Mouse (Mus musculus) brown adipose tissue, adult 24 weeks (tissue): ENCODE data around the gene Mobp. TPM values are rescaled to one million over a fixed set of nuclear protein-coding genes. Genes with fewer than 3 reads are reported as not detected.

ENCODE experiments used
- H3K27ac ChIP-seq: fragments of 200-500 bp; replicated peaks from 2 replicates; pipeline ENCODE4 v1.5.1; 2012; ENCODE audit warnings: low read depth, mild to moderate bottlenecking, low read length
- H3K4me1 ChIP-seq: fragments of 200-500 bp; 2 replicates; pipeline ENCODE4 v1.6.1; 2012; ENCODE audit warnings: low read length, mixed read lengths; ENCODE audit not compliant: control insufficient read depth, insufficient read depth, insufficient read length
- H3K4me3 ChIP-seq: fragments of 200-500 bp; 2 replicates; pipeline ENCODE4 v1.5.1; 2012; ENCODE audit warnings: low read depth, mild to moderate bottlenecking, low read length, moderate library complexity; ENCODE audit not compliant: insufficient read depth
- polyA plus RNA-seq: library from polyadenylated mRNA; stranded (reverse); fragments of >200 nt; gene quantifications from 2 replicates; pipeline ENCODE4 v1.2.4, GENCODE M21; 2012; ENCODE audit not compliant: missing spikeins, insufficient read depth, insufficient read length

Gene Mobp
- polyA plus RNA-seq, 1 experiment = not detected

- Histone ChIP-seq H3K4me1 (no peaks in the 10 kb centered on the region), H3K4me3 (peak within 1 kb of the TSS; percentile 89), H3K27ac (peak within 1 kb of the TSS; percentile 81)
Measured at GRCm38 (mm10) chr9:120127538-120128251, 21.8 kb upstream of the Mobp start, which contains the start of gene Rpsa. TSS of gene Rpsa (plus strand) at chr9:120127689.

DNA sequence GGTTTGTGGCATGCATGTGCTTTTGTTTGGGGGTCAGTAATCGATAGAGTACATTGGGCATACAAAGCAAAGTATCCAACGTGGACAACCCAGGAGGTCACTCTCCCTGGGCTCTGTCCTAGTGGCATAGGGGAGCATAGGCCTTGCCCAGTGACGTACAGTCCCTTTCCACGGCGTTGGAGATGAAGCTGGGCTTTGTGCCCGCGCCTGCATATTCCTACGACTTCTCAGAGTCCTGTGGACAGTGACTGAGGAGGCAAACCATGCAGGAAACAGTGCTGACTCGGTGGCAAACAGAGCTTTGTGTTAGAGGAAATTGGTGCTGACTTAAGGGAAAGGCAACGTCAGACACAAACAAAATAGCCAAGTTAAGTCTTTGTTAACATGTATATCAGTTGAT, 20.2 kb upstream of the Mobp start:
- Histone ChIP-seq H3K27ac (no peak overlapping the region), H3K4me1 (no peaks in the 10 kb centered on the region), H3K4me3 (no peak overlapping the region; the same call in 1 of the 2 replicates)

DNA sequence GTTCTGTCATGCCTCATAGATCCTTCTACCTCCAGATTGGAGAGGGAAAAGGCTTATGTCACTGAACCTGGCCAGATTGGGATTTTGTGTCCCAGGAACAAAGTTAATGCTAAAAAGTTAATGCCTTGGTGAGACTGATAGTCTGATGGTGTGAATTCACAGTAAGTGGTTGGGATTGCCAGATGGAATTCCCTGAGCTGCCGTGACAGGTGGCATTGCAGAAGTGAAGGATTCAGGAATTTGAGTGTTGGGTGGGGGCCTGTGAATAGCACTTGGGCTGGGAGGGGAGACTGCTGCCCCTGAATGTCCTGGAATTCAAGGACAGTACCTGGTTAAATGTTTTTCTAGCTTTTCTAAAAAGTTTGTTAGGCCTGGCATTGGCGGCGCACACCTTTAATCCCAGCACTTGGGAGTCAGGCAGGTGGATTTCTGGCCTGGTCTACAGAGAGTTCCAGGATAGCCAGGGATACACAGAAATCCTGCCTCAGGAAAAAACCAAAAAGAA, 17.7 kb upstream of the Mobp start:
- no peak overlapping the region for H3K4me3 ChIP-seq
- H3K4me1 ChIP-seq = no peaks in the 10 kb centered on the region
- H3K27ac ChIP-seq = no peak overlapping the region

DNA sequence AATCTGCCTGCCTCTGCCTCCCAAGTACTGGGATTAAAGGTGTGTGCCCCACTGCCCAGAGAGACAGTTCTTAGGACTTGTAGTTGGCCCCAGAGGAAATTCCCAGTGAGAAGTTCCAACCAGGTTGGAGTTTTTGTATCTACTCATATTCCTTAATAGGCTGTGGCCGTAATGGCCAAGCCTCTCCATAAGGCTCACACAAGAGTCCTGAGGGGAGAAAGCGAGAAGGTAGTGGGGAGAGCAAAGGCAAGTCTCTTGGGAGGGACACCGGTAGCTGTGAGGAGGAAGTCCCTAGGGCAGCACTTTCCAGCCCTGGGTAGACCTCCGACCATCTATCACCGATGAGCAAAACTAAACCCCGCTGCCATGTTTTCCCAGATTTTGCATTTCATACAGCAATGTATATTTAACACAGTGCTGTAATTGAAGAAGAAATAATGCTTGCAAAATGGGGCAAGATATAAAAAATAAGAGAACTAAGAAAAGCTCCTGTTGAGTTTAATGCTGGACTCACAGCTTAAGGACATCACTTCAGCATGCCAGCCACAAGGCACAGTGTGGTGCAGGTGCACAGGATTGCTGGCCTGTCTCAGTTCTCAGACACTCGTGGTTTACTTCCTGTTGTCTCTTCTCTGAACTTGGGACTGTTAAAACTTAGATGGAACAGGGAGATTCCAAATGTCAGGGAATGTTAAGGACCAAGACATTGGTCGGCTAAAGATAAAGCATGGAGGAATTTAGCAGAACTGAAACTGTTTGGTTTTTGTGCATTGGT, 16.3 kb upstream of the Mobp start:
- no peaks in the 10 kb centered on the region for H3K4me1 ChIP-seq
- no peak overlapping the region for H3K4me3 ChIP-seq
- no peak overlapping the region for H3K27ac ChIP-seq

DNA sequence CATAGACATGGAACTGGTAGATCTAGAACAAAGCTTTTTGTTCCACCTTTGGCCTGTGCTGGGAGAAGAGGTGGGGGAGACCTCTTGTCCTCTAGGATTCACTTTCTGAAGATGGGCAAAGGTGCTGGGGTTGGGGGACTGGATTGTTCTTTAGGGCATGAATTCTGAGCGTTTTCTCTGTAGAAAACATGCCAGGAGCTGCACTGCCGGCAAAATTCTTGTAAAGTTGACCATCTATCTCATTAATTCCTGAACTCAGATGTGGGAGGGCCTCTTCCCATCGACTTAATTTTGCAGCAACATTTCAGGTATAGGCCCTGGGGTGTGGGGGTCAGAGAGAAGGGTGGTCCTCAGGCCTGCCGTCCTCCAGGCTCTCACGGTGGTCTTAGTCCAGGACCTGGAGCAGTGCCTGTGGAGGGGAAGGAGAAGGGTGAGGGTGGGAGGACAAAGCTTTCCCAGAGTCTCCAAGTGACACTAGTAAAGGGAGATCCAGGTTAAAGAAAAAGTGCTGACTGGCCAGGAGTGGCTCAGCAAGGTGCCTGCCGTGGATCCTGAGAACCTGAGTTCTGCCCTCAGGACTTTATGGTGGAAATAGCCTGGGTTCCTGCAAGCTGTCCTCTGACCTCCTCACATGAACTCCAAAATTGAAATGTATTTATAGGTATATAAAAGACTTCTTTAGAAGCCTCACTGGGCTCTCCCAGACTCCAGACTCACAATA, 15.6 kb upstream of the Mobp start:
- no peak overlapping the region for H3K4me3 ChIP-seq
- H3K27ac ChIP-seq = no peak overlapping the region
- H3K4me1 ChIP-seq = no peaks in the 10 kb centered on the region

- H3K4me3 ChIP-seq = no peak overlapping the region
Measured at GRCm38 (mm10) chr9:120134529-120135160, 14.9 kb upstream of the Mobp start.

GRCm38 (mm10) chr9:120135454-120135853, 14.1 kb upstream of the Mobp start:
- H3K27ac ChIP-seq = no peak overlapping the region
- H3K4me1 ChIP-seq = no peaks in the 10 kb centered on the region
- H3K4me3 ChIP-seq = no peak overlapping the region

More at GRCm38 (mm10) chr9:120134529-120135160, 14.9 kb upstream of the Mobp start:
- Histone ChIP-seq H3K27ac (no peak overlapping the region), H3K4me1 (no peaks in the 10 kb centered on the region)

GRCm38 (mm10) chr9:120140652-120141051, 8.9 kb upstream of the Mobp start:
- H3K27ac ChIP-seq = no peak overlapping the region
- H3K4me3 ChIP-seq = no peak overlapping the region
- H3K4me1 ChIP-seq = no peaks in the 10 kb centered on the region

DNA sequence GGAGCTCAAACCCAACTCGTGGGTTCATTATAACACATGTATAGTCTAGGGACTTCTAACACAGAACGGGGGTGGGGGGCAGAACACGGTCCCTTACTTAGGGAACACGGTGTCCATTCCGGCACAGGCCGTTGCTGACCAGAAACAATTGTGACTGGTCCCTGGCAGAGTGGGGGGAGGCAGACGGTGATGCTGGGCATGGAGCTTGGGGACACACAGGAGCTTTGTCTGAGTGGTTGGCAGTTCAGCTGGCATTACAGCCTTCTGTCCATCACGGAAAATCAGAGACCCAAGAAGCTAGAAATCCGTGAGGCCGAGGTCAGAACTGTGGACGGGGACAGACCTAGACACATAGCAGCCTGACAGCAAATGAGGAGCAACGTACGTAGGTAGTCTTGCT, 5.0 kb upstream of the Mobp start:
- H3K4me1 ChIP-seq = no peaks in the 10 kb centered on the region
- H3K4me3 ChIP-seq = no peak overlapping the region

GRCm38 (mm10) chr9:120151152-120151551, 1.6 kb downstream of the Mobp start:
- no peak overlapping the region for H3K27ac ChIP-seq
- H3K4me1 ChIP-seq = no peaks in the 10 kb centered on the region
- H3K4me3 ChIP-seq = no peak overlapping the region

More for the DNA sequence above, 5.0 kb upstream of the Mobp start:
- no peak overlapping the region for H3K27ac ChIP-seq

- H3K27ac ChIP-seq = no peak overlapping the region
- no peaks in the 10 kb centered on the region for H3K4me1 ChIP-seq
- no peak overlapping the region for H3K4me3 ChIP-seq
Measured at GRCm38 (mm10) chr9:120151906-120152399, 2.4 kb downstream of the Mobp start.

GRCm38 (mm10) chr9:120158047-120158446, 8.5 kb downstream of the Mobp start:
- H3K4me1 ChIP-seq = no peaks in the 10 kb centered on the region
- no peak overlapping the region for H3K27ac ChIP-seq
- H3K4me3 ChIP-seq = no peak overlapping the region

- Histone ChIP-seq H3K27ac (no peak overlapping the region), H3K4me1 (no peaks in the 10 kb centered on the region), H3K4me3 (no peak overlapping the region)
Measured at GRCm38 (mm10) chr9:120163862-120164261, 14.4 kb downstream of the Mobp start.

GRCm38 (mm10) chr9:120167826-120168225, 18.3 kb downstream of the Mobp start:
- Histone ChIP-seq H3K4me3 (no peak overlapping the region), H3K27ac (no peak overlapping the region), H3K4me1 (no peaks in the 10 kb centered on the region)
